Mouse (Mus musculus) left cerebral cortex, adult 2 months (tissue): ENCODE measurements at regions not wholly inside any gene's neighbourhood (a gene's known extent, or its start where the extent isn't known, plus 50 kb on each side); places are given as distances from the start of the nearest gene placed in this dataset.

ENCODE experiments used
- DNase-seq, 2 experiments: peaks; one replicate each; pipeline ENCODE4 v3.0.0; 2021 to 2022; ENCODE audit warnings: low spot score in 2 of 2, mixed read lengths in 1 of 2; ENCODE audit errors: extremely low spot score in 1 of 2
- H3K27ac ChIP-seq: fragments of 200-600 bp; 2 replicates; pipeline ENCODE4 v1.8.1; 2022
- H3K4me3 ChIP-seq: fragments of 200-600 bp; 2 replicates; pipeline ENCODE4 v1.8.1; 2022
- CTCF ChIP-seq: fragments of 200-600 bp; IDR thresholded peaks from 2 replicates; pipeline ENCODE4 v1.8.1; 2022; ENCODE audit warnings: antibody characterized with exemption, mild to moderate bottlenecking, moderate library complexity
- intact Hi-C: fragments of 180-260 bp; cut with DNase I; formaldehyde crosslinking; loops from one replicate; pipeline ENCODE4 v1.15.1; 2025

DNA sequence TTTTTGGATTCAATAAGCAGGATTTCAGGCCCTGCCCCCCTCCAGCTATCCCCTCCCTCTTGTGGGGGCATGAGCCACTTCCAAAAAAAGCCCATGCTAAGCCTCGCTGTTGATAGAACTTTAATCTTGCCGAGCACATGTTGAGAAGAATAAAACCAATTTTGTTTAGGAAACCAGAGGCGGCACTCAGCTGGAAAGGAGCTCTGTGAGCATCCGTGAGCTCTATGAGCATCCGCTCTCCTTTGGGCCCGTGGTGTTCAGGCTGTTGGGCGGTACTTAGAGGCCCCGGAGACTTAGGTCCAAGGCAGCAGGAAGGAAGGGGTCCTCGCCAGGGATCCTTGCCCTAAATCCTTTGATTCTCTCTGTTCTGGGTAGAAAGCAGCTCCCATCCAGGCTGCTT lies 117.0 kb downstream of the Tle3 start:
- no peak for DNase-seq
- no peak for TF ChIP-seq CTCF
- intact Hi-C loops = no loop called here
- Histone ChIP-seq H3K4me3 (no peak overlapping the region), H3K27ac (no peak overlapping the region)

DNA sequence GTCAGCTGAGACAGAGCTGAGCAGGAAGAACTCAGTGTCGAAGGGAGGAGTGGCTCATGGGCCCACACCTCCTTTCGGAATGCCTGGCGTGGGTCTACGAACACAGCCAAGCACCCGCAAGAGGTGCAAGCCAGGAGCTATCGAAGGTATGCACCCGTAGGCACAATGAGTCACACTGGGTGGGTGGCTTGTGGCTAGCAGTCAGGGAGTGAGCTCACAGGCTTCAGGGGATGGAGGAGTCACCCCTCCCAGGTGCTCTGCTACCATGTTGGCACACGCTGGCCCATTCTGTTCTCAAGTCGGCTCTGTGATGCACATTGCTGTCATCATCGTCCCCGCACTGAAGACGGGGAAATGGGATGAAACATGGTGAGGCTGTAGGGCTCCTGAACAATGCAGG lies 115.7 kb downstream of the Tle3 start:
- intact Hi-C loops = no loop called here
- no peak for TF ChIP-seq CTCF
- DNase-seq = peak in 1 of 2 experiments; percentile 55
- Histone ChIP-seq H3K27ac (no peak overlapping the region), H3K4me3 (no peak overlapping the region)

DNA sequence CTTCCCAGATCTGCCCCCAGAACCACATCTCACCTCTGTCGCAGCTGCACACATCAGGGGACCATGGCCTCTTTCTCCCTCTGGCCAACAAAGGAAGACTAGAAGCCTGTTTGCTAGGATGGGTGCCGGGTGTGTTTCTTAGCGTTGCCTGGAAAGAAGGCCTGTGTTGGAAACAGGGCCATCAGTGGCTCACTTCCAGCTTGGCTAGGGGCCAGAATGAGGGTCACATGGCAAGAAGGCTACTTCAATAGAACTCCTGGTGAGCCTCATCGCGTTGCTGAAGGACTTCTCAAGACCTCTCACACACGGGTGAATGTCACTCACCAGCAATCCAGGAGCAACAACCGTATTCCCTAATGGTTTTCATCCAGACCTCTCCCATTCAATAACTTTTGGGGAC lies 115.0 kb downstream of the Tle3 start:
- intact Hi-C loops = no loop called here
- no peak for TF ChIP-seq CTCF
- no peak for DNase-seq
- H3K4me3 ChIP-seq = no peak overlapping the region
- no peak overlapping the region for H3K27ac ChIP-seq

DNA sequence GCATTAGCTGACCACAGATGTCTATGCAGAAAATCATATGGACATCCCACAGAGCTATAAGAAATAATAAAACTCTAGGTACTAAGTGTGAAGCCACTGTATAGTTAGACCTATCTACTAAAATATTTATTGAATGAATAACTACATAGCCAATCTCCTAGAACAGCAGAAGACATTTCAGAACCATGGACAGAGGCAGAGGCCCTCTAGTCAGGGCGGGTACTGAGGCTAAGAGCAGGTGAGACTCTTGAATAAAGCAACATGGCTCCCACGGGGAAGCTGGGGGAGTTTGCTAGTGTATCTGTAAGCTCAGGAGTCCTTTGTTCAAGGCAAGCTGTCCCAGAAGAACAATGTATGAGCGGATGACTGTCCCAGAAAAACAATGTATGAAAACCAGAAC lies 112.2 kb downstream of the Tle3 start:
- no peak for TF ChIP-seq CTCF
- intact Hi-C loops = no loop called here
- Histone ChIP-seq H3K27ac (no peak overlapping the region), H3K4me3 (no peak overlapping the region)
- no peak for DNase-seq

DNA sequence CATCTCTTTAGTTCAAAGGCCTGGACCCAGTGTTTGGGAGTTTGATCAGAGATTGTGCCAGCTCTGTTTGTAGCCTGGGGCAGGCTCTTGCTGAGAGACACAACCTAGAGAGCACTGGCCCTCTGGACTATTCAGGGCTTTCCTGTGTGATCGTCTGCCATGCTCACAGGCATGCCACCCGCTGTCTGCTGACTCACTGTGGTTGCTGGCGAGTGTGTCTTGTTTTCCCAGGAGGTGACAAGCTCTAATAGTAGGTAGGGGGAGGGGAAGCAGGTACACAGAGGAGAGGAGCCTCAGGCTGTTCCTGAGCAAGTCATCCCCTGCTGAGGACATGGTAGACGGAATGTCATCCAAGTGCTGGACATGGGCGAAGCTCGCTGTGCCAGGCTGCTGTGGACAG lies 107.5 kb downstream of the Tle3 start:
- intact Hi-C loops = no loop called here
- no peak for TF ChIP-seq CTCF

DNA sequence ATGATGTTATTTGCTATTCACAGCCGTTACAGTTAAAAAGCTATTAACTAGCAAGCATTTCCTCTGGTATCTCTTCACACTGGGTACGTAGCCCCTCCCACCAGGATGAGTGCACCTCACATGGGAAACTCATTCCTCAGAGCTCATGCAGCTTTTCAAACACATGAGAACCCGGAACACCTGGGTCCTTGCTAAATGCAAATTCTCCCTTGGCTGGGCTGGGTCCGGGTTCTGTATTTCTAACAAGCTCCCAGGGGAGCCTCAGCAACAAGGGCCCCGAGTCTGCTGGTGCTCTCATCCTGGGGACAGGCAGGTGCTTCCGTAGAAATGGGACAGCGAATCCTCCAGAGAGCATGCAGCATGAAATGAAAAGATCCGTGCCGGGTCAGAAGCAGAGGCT lies 106.7 kb downstream of the Tle3 start:
- H3K4me3 ChIP-seq = no peak overlapping the region
- no peak for TF ChIP-seq CTCF
- H3K27ac ChIP-seq = no peak overlapping the region
- no peak for DNase-seq
- intact Hi-C loops = no loop called here

More for the DNA sequence above, 107.5 kb downstream of the Tle3 start:
- H3K4me3 ChIP-seq = no peak overlapping the region
- no peak overlapping the region for H3K27ac ChIP-seq
- no peak for DNase-seq

DNA sequence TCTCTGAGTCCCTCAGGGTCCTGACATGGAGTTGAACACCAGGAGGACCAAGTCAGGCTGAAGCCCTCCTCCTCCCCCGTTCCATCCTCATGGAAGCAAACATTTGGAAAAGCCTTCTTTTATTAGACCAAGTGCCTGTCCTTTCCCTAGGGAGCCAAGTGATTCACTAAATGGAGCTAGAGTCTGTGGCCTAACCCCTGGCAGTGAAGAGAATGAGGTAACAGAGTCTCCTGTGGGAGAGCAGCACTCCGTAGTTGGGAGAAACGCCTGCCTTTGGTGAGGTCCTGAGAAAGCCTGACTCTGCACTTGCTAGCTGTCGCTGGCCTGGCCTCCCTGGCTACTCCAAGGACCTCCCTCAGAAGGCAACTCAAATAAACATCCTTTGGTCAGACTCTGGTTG lies 104.2 kb downstream of the Tle3 start:
- no peak overlapping the region for H3K27ac ChIP-seq
- no peak for TF ChIP-seq CTCF
- no peak for DNase-seq
- intact Hi-C loops = no loop called here
- no peak overlapping the region for H3K4me3 ChIP-seq

DNA sequence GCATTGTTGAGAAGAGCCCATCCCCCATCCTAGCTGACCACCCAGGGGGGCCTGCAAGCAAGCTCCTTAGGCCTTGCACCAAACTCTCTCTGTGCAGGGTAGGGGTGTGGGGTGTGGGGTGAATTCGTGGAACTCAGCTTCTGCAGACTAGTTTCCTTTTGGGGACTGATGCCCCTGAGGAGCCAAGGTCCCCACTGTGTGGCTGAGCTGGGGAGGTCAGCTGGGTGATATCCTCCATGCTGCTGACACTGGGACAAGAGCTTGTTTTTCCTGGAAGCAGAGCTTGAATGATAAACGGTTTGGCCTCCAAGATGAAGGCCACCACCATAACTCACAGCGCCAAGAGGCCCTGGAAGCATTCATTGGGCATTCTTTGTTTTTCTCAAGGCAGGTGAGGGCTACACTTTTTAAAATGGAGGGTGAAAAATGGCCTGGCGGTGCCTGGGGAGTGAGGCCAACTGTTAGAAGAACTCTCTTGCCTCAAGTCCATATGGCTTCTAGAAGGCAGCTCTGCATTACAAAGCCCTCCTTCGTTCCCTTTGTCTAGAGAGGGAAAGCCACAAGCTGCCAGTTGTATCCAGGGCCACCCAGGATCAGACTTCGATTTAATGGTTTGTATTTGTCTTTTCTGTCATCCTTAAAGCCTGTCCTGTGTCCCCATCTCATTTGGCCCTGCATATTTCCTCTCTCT lies 98.8 kb downstream of the Tle3 start:
- H3K4me3 ChIP-seq = no peak overlapping the region
- intact Hi-C loops = no loop called here
- DNase-seq = no peak
- TF ChIP-seq CTCF = no peak
- H3K27ac ChIP-seq = no peak overlapping the region

DNA sequence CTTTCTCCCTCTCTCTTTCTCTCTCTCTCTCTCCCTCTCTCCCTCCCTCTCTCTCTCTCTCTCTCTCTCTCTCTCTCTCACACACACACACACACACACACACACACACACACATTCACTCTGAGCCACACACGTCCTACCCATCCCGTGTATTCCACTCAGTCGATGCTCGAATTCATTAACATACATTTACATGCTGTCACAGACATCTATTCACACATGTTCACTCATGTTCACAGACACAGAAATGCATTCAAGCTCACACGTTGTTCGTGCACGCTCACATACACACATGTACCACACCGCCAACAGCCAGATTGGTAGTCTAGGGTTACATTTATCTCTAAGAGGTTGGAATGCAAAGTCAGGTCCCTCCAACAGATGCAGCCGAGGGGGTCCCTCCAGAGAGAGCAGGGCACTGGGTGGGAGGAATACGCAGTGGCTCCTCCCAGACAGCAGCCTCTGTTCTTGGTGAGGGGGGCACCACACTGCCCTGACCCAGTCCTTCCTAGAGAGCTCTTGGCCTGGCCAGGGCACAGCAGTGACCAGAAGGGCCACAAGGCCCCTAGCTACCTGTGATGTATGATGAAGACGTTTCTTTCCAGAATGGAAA lies 96.8 kb downstream of the Tle3 start:
- no peak for TF ChIP-seq CTCF
- Histone ChIP-seq H3K27ac (no peak overlapping the region), H3K4me3 (no peak overlapping the region)
- no peak for DNase-seq
- intact Hi-C loops = no loop called here

DNA sequence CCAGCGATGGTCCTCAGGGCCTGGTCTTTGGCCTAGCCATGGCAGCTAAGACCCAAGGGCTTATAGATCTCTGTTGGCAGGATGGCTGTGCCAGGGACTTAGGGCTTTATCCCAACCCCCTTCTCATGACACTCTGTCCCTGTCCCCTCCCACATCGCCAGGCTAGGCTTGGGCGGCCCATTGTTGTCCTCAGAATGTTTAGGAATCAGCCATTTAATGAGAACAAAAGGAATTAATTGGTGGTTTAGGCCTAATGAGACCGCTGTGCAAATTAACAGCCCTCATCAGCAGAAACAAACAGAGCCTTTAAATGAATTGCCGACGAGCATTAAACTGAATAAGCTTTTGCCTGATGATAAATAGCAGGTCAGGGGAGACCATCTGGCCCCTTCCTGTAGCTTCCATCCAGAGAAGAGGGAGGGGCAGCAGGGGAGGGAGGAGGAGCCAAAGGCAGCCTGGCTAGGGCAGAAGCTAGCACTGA lies 96.2 kb downstream of the Tle3 start:
- H3K27ac ChIP-seq = no peak overlapping the region
- DNase-seq = no peak

More for the DNA sequence above, 96.2 kb downstream of the Tle3 start:
- intact Hi-C loops = no loop called here
- H3K4me3 ChIP-seq = no peak overlapping the region
- TF ChIP-seq CTCF = no peak
